Mouse (Mus musculus) left cerebral cortex, postnatal 36 days (tissue): ENCODE results near the gene Hspb6. TPM values are rescaled to one million over a fixed set of nuclear protein-coding genes. Genes with fewer than 3 reads are reported as not detected.

Source experiments
- DNase-seq, 2 experiments: peaks; one replicate each; pipeline ENCODE4 v3.0.0; 2021 to 2022; ENCODE audit warnings: low spot score in 2 of 2, mixed read lengths in 1 of 2
- intact Hi-C: fragments of 180-260 bp; cut with DNase I; formaldehyde crosslinking; loops from one replicate; pipeline ENCODE4 v1.15.1; 2025
- total RNA-seq, 2 experiments: library from RNA; stranded (reverse); gene quantifications; 2 replicates each; pipeline ENCODE4 v1.2.3; 2021

Gene Hspb6
- total RNA-seq, 2 experiments from 2014 or later = 4.2 to 5.1 TPM

DNA sequence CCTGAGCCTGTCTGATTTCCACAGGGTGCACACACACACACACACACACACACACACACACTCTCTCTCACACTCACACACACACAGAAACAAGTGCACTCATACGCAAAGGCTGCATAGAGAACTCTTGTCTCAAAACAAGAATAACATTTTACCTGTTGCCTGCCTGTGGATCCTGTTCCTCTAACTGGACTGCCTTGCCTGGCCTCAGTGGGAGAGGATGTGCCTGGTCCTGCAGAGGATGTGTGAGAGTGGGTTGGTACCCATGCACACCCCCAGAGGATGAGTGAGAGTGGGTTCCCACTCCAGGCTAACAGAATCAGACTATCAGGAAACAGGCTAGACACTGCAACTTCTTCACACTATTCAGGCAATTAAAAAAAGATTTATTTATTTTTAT lies 1.4 kb upstream of the Hspb6 start:
- DNase-seq = no peak
- intact Hi-C loops = no loop called here

DNA sequence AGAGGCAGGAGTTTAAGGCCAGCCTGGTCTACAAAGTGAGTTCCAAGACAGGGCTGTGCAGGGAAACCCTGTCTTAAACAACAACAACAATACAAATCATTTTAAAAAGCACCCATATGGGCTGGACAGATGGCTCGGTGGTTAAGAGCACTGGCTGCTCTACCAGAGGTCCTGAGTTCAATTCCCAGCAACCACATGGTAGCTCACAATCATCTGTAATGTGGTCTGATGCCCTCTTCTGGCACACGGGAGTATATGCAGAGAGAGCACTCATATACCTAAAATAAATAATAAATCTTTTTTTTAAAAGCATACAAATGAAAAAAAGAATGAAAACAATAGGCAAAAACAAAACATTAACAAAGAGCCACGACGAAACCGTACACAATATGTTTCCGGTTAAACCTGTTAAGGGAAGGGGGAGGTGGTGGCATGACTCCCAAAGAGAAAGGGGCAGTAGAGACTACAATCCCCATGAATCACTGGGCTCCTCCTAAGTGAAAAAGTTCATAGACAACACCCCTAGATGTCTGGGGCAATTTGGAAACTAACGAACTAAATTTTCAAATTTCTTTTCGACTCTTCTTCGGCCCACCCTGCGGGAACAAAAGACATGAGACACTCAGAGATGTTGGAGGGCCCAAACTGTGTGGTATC lies 405 bp upstream of the Hspb6 start:
- DNase-seq = no peak
- intact Hi-C loops = no loop called here

DNA sequence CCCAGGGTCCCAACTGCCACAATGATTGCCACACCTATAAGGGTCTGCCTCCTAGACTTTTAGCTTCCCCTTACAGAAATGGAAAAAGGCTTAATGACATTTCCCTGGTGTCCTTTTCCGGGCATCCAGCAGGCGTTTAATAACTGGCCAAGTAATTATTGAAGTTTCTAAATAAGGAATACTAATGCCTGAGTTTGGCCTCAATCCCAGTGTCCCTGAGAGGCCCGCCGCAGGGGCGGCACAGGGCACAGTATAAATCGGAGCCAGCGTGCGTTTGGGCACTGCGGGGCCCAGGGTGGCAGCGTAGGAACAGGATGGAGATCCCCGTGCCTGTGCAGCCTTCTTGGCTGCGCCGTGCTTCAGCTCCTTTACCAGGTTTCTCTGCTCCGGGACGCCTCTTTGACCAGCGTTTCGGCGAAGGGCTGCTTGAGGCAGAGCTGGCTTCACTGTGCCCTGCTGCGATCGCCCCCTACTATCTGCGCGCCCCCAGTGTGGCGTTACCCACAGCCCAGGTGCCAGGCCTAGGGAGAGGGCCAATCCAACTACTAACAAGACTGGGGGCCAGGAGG lies 1.1 kb downstream of the Hspb6 start:
- intact Hi-C loops = no loop called here
- DNase-seq = peak in 1 of 2 experiments; percentile 53

DNA sequence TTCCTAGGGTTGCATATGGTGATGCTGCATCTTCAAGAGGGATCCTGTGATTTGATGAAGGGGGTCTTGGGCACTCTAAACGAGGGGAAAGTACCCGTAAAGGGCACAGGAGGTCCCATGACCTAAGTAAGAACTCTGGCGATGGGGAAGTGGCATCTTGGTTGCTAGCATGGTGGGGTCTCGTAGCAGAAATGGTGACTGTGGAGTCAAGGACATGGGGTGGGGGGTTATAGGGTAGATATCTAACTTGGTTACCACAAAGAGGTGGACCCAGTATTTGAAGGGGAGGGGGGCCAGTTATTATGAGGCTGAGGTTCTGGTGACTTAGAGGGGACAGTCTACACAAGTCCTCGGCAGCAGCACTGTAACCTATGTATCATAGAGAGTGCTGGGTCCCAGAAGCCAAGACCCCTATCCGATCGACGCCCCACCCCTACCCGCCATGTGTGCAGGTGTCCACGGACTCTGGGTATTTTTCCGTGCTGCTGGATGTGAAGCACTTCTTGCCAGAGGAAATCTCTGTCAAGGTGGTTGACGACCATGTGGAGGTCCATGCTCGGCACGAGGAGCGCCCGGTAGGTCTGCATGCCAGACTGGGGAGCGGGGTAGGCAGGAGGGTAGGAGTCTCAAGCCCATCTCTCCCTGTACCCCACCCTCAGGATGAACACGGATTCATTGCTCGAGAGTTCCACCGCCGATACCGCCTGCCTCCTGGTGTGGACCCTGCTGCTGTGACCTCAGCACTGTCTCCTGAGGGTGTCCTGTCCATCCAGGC lies 2.0 kb downstream of the Hspb6 start:
- intact Hi-C loops = no loop called here
- no peak for DNase-seq

DNA sequence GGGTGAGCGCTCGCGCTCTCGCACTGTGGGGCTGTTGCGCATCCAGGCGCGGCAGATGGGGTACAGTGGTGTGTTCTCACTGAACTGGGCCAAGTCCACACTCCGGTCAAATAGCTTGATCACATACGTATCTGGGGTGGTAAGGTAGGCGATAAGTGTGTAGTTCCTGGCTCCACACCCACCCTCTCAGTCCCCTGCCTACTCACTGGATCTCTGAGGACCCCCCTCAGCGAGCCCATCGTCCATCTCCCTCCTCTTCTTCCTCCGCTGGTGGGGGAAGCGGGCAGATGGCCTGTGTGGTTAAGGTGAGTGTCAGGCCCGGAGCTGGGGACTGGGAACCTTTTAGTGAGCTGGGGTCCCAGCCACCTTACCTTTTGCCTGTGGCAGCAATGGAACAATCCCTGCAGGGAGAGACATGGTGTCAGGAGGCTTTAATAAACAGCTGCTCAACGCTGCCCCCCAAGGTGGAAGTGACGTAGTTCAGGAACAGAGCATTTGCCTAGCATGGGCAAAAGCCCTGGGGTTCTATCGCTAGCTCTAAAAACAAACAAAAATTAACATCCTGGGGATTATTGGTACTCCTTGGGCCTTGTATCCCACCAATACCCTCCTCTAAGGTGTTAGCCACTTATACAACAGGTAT lies 5.0 kb downstream of the Hspb6 start:
- DNase-seq = no peak
- intact Hi-C loops = no loop called here

DNA sequence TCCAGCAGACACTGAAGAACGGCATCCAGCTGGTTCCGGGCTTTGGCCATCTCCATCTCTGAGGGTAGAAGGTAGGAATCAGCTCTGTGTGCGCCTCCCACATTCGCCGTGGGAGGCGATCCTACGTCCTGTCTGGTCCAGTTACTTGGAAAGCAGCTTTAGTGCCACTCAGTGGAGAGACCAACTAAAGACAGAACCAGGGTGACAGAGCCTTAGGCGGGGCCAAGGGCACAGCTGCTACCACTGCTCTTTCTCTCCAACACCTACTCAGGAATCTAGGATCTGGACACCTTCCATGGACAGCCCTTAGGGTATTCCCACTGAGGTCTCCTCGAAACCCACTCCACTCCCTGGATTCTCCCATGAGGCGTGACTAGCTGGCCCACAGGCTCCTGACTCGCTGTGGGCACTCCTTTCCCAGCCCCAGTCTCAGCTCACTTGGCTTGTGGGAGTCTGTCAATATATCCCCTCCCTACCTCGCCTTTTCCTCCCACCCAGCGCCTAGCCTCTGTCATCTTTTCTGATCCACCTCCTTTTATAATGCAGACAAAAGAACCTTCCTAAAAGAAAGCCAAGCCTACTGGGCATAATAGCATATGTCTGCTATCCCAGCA lies 6.0 kb downstream of the Hspb6 start:
- intact Hi-C loops = no loop called here
- DNase-seq = no peak

DNA sequence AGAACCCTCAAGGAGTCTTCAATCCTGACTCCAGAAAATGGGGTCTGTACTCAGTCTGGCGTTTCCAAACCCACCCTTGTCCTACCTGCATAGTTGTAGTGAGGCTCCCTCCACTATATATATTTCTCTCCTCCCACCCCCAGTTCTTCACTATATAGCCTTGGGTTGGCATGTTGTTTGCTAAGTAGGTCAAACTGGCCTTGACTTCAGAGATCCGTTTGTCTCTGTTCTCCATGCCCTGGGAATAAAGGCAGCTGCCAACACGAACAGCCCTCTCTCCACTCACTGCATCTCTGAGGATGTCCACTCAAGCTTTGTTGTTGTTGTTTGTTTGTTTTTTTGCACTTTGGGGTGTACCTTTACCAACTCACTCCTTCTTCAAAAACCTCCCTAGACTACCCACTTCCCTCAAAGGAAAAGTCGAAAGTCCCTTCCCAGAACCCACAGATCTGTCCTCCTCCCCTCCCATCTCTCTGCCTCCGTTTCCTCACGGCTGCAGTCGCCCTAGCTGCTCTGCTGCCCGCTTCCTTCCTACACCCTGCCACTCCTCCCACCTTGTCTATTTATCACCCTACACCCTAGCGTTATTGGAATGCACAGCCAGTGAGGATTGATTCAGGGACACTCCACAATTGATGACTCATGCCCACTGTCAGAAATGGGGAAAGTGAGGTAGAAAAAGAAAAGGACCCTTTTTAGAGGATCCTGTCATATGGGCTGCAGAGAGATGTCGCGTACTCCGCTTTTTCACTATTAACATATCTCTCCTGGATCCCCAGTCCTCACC lies 6.9 kb downstream of the Hspb6 start:
- intact Hi-C loops = no loop called here
- no peak for DNase-seq

DNA sequence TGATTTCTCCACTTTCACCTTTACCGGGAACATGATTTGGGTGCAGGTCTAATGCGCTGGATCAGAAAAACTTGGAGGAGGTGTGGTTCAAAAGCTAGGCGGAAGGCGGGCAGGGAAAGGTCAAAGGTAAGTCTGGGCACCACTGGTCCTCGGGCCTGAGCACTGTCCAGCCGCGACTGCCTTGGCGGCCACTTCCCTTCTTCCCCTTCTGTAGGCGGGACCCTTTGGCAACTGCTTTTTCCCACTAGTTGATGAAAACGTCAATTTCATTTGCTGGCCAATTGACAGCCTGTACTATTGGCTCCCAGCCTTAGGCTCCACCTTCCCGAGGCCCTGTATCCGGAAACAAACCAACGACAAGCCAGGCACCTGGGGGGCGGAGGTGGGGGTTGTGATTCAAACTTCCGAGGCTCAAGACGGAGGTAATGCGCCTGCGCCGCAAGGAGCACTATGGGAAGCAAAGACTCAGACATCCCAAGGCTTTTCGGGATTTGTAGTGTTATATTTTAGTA lies 7.5 kb downstream of the Hspb6 start, which contains the start of gene Lin37:
Gene Lin37, minus strand, starts transcription at position 396 of the 512 bp plus-strand sequence.
- intact Hi-C loops = no loop called here
- DNase-seq = peak; percentile 97 to 98

DNA sequence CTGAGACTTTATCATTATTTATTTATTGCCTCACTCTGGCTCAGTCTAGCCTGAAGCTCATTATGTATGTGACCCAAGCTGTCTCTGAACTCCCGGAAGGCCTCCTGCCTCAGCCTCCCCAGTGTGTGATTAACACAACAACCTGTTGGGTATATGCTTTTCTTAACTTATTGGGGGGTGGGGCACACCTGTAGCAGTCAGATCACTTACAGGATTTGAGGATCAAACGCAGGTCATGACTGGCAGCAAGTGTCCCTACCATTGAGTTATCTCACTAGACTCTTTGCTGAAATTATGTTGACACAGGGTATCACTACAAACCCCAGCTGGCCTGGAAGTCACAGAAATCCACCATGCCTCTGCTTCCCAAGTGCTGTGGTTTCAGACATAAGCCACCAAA lies 8.3 kb downstream of the Hspb6 start:
- intact Hi-C loops = no loop called here
- no peak for DNase-seq

DNA sequence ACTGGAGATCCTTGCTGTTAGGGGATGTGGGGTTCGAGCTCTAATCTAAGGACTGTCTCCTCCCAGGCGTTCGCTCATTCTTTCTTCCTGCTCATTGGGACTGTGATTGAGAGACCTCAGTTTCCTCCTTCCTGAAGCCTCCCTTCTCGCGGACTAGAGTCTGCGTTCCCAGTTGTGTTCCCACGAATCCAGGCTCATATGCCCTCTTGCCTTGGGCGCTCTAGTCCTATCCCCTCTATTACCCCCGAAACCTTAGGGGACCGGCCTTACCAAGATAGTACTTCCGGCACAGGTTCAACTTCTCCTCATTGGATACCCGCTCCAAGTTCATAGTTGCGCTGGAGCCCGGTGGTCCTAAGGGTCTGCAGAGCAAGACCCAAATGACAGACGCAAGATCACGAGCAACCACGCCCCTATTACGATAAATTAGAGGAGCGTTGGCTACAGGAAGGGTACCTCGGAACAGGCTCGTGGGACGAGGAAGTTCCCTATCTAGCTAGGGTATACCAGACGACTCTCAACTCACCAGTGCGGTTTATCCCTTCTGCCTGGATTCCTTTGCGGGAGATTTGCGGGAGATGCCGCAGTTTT lies 10.6 kb downstream of the Hspb6 start:
- DNase-seq = no peak
- intact Hi-C loops = loop anchor here (2.0 kb wide), 2 partner anchors 26 to 120 kb away; partner anchors contain the start of gene Kmt2b

DNA sequence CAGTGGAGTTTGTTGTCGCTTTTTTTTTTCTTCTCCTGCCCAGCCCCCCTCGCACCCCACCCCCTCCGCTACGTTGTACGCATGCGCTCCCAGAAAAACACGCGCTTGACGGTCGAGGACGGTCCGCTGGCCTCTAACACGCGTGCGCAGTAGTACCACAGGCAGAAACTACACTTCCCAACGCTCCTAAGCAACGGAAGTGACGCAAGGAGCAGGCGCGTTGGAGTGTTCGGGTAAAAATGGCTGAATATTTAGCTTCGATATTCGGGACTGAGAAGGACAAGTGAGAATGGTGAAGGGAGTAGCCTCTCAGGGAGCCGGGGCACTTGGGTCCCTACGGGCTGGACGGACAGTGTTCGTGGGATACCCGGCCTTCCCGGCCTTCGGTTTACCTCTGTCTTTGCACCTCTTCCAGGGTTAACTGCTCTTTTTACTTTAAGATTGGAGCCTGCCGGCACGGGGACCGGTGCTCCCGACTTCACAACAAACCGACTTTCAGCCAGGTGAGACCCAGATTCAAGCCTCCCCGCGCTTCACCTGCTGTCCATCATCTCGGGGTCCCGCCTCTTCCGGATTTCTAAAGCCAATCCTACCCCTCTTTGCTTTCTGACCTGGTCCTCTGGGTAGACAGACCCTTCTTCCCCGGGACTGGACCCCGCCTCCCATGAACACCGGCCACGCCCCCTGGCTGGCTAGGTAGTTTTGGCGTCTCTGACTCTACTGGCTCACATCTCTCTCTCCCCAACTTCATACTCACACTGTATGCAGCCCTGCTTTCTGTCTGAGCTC lies 11.3 kb downstream of the Hspb6 start, which contains the start of the genes U2af1l4, Gm49396 and Psenen:
Gene U2af1l4, plus strand, starts transcription at position 185 of the 789 bp plus-strand sequence.
Gene Gm49396, plus strand, starts transcription at position 228 of the 789 bp plus-strand sequence.
Gene Psenen, minus strand, starts transcription at position 511 of the 789 bp plus-strand sequence.
- intact Hi-C loops = loop anchor here (2.0 kb wide), 2 partner anchors 25 to 121 kb away; partner anchors contain the start of gene Kmt2b
- peak; percentile 93 to 95 for DNase-seq

DNA sequence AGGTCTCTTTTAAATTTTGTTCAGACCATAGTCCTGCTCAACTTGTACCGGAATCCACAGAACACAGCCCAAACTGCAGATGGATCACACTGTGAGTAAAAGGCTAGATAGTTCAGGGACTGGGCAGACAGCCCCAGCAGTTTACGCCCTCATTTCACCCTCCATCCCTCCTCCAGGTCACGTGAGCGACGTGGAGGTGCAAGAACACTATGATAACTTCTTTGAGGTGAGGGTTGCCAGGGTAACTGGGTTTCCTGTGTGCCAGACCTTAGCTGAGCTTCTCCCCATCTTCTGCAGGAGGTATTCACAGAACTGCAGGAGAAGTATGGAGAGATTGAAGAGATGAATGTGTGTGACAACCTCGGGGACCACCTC lies 11.9 kb downstream of the Hspb6 start:
- intact Hi-C loops = loop anchor here (2.0 kb wide), 2 partner anchors 25 to 121 kb away; partner anchors contain the start of gene Kmt2b
- DNase-seq = no peak

DNA sequence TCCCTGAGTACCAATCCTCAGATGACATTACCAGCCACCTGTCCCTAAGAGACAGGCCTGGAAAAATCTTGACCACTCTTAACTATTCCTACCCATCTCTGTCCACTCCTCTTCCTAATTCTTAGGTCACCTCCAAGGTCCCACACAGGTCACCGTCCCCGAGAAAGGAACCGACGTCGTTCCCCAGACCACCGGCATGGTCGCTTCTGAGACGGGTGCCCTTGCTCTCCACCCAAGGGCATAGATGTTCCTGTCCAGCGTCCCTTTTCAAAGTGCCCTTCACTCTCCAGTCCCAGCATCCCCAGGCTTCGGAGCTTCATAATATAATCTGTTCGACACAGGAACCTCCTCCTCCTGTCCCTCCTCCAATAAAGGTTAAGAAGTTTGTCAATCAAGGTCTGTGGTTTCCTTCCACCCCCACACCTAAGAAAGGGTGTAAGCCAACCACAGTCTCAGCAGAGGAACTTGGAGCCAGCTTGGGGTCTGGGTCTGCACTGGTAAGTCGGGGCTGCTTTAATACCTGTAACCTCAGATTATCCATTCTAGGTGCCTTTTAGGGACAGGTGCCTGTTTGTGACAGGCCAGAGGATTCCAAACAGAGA lies 13.1 kb downstream of the Hspb6 start, which contains the start of gene Igflr1:
Gene Igflr1, plus strand, starts transcription at position 458 of the 602 bp plus-strand sequence.
- intact Hi-C loops = no loop called here
- no peak for DNase-seq

DNA sequence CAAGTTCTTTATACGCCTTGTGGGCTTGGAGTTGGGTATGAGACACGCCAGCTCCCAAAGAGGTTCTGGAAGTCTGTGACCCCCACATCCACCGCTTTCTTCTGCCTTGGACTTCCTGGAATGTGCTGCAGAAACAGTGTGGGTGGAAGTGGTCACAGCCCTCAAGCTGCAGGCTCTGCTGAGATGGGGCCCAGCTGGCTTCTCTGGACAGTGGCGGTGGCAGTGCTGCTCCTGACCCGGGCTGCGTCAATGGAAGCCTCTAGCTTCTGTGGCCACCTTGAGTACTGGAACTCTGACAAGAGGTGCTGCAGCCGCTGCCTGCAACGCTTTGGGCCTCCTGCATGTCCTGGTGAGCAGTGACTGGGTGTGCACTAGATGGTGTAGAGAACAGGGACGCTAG lies 14.1 kb downstream of the Hspb6 start:
- intact Hi-C loops = no loop called here
- no peak for DNase-seq

DNA sequence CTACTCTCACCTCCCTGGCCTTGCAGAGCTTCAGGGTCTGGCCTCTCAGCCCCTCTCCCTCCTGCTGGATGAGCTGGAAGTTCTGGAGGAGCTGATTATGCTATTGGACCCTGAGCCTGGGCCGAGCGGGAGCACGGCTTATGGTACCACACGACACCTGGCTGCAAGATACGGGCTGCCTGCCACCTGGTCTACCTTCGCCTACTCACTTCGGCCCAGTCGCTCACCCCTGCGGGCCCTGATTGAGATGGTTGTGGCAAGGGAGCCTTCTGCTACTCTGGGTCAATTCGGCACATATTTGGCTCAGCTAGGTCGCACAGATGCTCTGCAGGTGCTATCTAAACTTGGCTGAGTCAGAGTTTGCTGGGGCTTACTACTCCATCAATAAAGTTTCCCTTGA lies 15.6 kb downstream of the Hspb6 start:
- no peak for DNase-seq
- intact Hi-C loops = no loop called here

DNA sequence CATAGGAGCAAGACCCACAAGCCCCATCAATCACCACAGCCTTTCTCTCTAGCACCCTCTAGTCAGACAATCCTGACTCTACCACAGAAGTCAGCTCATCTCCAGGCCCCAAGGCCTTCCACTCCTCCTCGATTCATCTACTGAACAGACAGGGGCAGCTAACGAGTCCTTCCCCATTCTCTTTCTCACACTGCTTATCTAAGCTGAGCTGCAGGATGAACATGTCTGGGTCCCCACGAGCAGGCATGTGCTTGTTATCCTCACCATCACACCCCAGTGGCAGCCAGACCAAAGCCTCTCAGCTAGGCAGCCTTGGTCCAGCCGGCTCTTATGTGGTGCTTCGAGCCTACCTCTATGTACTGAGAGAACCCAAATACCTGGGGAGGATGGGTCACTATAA lies 20.4 kb downstream of the Hspb6 start:
- DNase-seq = no peak
- intact Hi-C loops = no loop called here

DNA sequence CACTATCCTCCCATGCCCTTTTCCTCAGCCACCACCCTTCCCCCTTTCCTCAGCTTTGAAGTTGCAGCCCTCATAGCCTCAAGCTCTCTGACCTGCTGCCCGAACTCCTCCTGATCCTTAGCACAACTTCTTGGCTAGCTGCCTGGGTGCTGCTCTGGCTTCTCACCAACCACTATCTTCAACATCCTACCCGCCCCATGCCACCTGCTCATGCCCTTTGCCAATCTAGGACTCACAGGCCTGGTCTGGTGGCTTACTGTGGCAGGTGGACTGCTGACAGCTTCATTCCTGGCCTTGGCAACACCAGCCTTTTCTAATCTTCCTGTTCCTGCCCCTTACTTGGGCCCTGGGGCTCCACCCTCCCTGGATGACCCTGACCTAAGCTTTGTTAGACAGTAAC lies 21.0 kb downstream of the Hspb6 start:
- no peak for DNase-seq
- intact Hi-C loops = no loop called here
